Mouse (Mus musculus) limb, embryonic 13.5 days (tissue): ENCODE measurements around the gene Epdr1. TPM values are rescaled to one million over a fixed set of nuclear protein-coding genes. Genes with fewer than 3 reads are reported as not detected.
"Not testable (repeated sequence)": the region's sequence is repeated elsewhere in the genome, so short reads cannot be mapped to it uniquely, and the experiment has no call there.

ENCODE experiments used
- ATAC-seq: fragments of 200-750 bp; cut with Nextera tagmentation; 2 replicates; pipeline ENCODE4 v1.8.0; 2017; ENCODE audit warnings: low read depth, moderate number of reproducible peaks, moderate TSS enrichment; ENCODE audit not compliant: low FRiP score
- H3K27ac ChIP-seq: fragments of 300-500 bp; sonication (generic); 2 replicates; pipeline ENCODE4 v1.5.1; 2015; ENCODE audit warnings: inconsistent platforms, mild to moderate bottlenecking, moderate library complexity
- H3K27me3 ChIP-seq: fragments of 300-500 bp; sonication (generic); 2 replicates; pipeline ENCODE4 v1.6.1; 2015; ENCODE audit warnings: mild to moderate bottlenecking, inconsistent platforms
- H3K36me3 ChIP-seq: fragments of 300-500 bp; sonication (generic); 2 replicates; pipeline ENCODE4 v1.6.1; 2015; ENCODE audit warnings: inconsistent platforms, mild to moderate bottlenecking, moderate library complexity
- H3K4me1 ChIP-seq: fragments of 300-500 bp; sonication (generic); 2 replicates; pipeline ENCODE4 v1.6.1; 2015; ENCODE audit warnings: inconsistent platforms
- H3K4me2 ChIP-seq: fragments of 300-500 bp; sonication (generic); replicated peaks from 2 replicates; pipeline ENCODE4 v1.6.1; 2015; ENCODE audit warnings: inconsistent platforms, mild to moderate bottlenecking, moderate library complexity
- H3K4me3 ChIP-seq: fragments of 300-500 bp; sonication (generic); 2 replicates; pipeline ENCODE4 v1.5.1; 2015; ENCODE audit warnings: moderate library complexity, mild to moderate bottlenecking, inconsistent platforms
- H3K9ac ChIP-seq: fragments of 300-500 bp; sonication (generic); 2 replicates; pipeline ENCODE4 v1.6.1; 2015; ENCODE audit warnings: mild to moderate bottlenecking, inconsistent platforms
- H3K9me3 ChIP-seq: fragments of 300-500 bp; sonication (generic); 2 replicates; pipeline ENCODE4 v1.6.1; 2016; ENCODE audit warnings: inconsistent platforms
- WGBS: fragments of 180-500 bp; shearing (Covaris S2); methylation state at CpG from one replicate; pipeline ENCODE4 v1.1.7; 2015; 5-methylcytosine and 5-hydroxymethylcytosine counted together
- polyA plus RNA-seq: library from polyadenylated mRNA; unstranded; fragments of >200 nt; fragmentation: Nextera tagmentation; extraction: Ambion mirVana; gene quantifications from 2 replicates; pipeline ENCODE4 v1.2.1, GENCODE M21; 2015

Gene Epdr1
- polyA plus RNA-seq, 1 experiment from 2014 or later = 13.6 TPM

DNA sequence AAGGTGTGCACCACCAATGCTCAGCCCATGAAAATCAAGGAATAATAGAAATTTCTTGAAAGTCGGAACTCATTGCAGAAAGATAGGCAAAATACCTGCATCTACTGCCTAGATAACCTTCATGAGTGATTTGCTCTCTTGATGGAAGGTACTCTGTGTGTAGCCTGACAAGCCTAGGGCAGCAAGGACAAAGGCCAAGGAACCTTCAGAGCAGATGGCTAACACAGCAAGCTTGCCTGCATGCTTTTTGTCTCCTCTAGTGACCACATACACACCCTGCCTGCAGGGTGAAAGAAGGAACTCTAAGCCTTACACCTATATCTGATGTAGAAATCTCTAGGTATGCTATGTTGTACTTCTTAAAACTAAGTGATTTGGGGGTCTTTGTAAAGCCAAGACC is 24.6 kb downstream of the Epdr1 start:
- Histone ChIP-seq H3K4me1 (no peaks in the 10 kb centered on the region), H3K4me2 (no peak overlapping the region), H3K27ac (no peak overlapping the region), H3K36me3 (no peaks in the 10 kb centered on the region), H3K9ac (no peak overlapping the region), H3K9me3 (no peaks in the 10 kb centered on the region), H3K4me3 (no peak overlapping the region), H3K27me3 (no peaks in the 10 kb centered on the region)
- 96% methylated on average over 1 of the region's 1 CpGs for WGBS
- ATAC-seq = no peak

DNA sequence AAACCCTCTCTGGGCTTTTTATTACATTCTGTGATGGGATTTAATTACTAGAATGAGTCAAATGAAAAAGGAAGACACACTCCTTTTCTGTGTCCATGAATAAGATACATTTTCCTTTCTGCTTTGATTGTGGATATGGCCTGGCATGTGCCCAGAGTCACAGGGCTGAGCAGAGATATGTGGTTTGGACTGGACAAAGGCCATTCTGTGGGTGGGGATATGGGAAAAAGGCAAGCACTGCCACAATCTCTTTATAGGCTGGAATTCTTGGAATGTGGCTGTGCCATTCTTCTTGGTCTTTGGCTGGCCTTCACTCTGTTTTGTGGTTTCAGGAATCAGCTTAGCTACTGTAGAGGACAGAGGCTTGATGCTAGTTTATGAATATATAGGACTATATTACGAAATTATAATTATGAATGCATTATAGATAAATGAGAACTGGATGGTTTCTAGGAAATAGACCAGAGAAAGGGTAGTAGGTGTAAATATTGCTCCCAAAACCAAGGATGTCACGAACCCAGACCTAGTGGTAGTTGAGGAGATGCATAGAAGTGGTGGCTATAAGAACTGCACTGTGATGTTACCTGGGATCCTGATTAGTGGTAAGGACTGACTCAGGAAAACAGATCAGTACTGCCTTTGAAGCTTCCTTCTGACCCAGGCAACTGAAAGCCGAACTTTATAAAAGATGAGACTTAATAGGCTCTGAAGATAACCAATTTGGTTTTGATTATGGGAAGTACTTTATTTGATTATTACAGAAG is 28.5 kb downstream of the Epdr1 start:
- H3K4me1 ChIP-seq = no peaks in the 10 kb centered on the region
- no peak overlapping the region for H3K9ac ChIP-seq
- H3K4me3 ChIP-seq = no peak overlapping the region
- H3K9me3 ChIP-seq = no peaks in the 10 kb centered on the region
- WGBS = 80% methylated on average over 3 of the region's 3 CpGs
- H3K27ac ChIP-seq = no peak overlapping the region
- H3K27me3 ChIP-seq = no peaks in the 10 kb centered on the region
- ATAC-seq = no peak
- H3K4me2 ChIP-seq = no peak overlapping the region
- no peaks in the 10 kb centered on the region for H3K36me3 ChIP-seq

GRCm38 (mm10) chr13:19575947-19576346 is 43.8 kb downstream of the Epdr1 start:
- H3K4me3 ChIP-seq = no peak overlapping the region

DNA sequence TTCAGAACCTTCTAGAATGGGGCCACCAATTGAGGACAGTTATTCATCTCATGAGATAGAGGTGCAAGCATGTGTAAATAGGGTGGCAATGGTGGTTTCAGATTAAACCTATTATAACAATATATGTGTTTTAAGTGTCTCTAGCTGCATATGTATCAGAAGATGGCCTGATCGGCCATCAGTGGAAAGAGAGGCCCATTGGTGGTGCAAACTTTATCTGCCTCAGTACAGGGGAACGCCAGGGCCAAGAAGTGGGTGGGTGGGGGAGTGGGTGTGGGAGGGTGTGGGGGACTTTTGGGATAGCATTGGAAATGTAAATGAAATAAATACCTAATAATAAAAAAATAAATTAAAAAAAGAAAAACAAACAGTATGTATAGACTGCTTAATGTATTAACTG is 45.0 kb downstream of the Epdr1 start:
- not testable (repeated sequence) for H3K9ac ChIP-seq, ATAC-seq, H3K4me3 ChIP-seq, H3K36me3 ChIP-seq, H3K27me3 ChIP-seq, H3K4me2 ChIP-seq, H3K27ac ChIP-seq, H3K4me1 ChIP-seq, H3K9me3 ChIP-seq
- 84% methylated on average over 2 of the region's 2 CpGs for WGBS

More at GRCm38 (mm10) chr13:19575947-19576346, 43.8 kb downstream of the Epdr1 start:
- Histone ChIP-seq H3K9me3 (no peaks in the 10 kb centered on the region), H3K4me2 (no peak overlapping the region), H3K4me1 (no peaks in the 10 kb centered on the region), H3K36me3 (no peaks in the 10 kb centered on the region), H3K27me3 (no peaks in the 10 kb centered on the region), H3K9ac (no peak overlapping the region), H3K27ac (no peak overlapping the region)
- ATAC-seq = no peak
- 90% methylated on average over 3 of the region's 3 CpGs for WGBS

DNA sequence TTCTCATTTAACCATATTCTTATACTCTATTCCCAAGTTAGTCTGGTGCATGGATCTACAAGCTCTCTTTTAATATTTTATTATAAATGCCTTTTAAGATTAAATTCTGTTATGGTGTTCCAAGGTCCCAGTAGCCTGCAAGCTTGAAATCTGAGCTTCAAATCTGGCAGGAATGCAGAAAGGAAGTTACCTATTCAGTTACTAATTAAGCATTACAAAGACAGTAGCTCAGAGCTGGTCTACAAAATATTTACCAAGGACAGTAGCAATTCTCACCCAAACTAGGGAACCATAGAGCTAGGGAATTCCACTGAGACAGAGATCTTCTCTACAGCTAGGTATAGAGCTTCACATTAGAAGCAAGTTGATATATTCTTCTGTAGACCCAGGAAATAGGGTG is 49.6 kb downstream of the Epdr1 start:
- not testable (repeated sequence) for H3K4me2 ChIP-seq, H3K36me3 ChIP-seq, ATAC-seq, H3K9ac ChIP-seq, H3K4me3 ChIP-seq, H3K9me3 ChIP-seq, H3K27ac ChIP-seq, H3K27me3 ChIP-seq, H3K4me1 ChIP-seq

- no peak for ATAC-seq
- no peaks in the 10 kb centered on the region for H3K36me3 ChIP-seq
- WGBS = 86% methylated on average over 1 of the region's 1 CpGs
These were observed 57.2 kb downstream of the Epdr1 start for GRCm38 (mm10) chr13:19562510-19562909.

GRCm38 (mm10) chr13:19555391-19555790 is 64.3 kb downstream of the Epdr1 start:
- no peaks in the 10 kb centered on the region for H3K27me3 ChIP-seq
- no peak overlapping the region for H3K9ac ChIP-seq
- no peaks in the 10 kb centered on the region for H3K9me3 ChIP-seq
- H3K4me2 ChIP-seq = no peak overlapping the region
- WGBS = 70% methylated on average over 4 of the region's 4 CpGs
- H3K27ac ChIP-seq = no peak overlapping the region
- no peaks in the 10 kb centered on the region for H3K4me1 ChIP-seq
- H3K4me3 ChIP-seq = no peak overlapping the region
- H3K36me3 ChIP-seq = no peaks in the 10 kb centered on the region
- ATAC-seq = no peak

More at GRCm38 (mm10) chr13:19562510-19562909, 57.2 kb downstream of the Epdr1 start:
- Histone ChIP-seq H3K4me2 (no peak overlapping the region), H3K9ac (no peak overlapping the region), H3K27ac (no peak overlapping the region), H3K4me1 (no peaks in the 10 kb centered on the region), H3K27me3 (no peaks in the 10 kb centered on the region), H3K4me3 (no peak overlapping the region), H3K9me3 (no peaks in the 10 kb centered on the region)

Other genes starting within 250 kb of the Epdr1 start
- 98.3 and 101 TPM in 2 replicates for gene Stard3nl, start 224.1 kb downstream of the Epdr1 start, polyA plus RNA-seq
- gene Sfrp4, start 3.2 kb upstream of the Epdr1 start, polyA plus RNA-seq = 1.1 and 1.3 TPM in 2 replicates
- gene Nme8, start 77.9 kb upstream of the Epdr1 start, polyA plus RNA-seq = not detected in 2 replicates
- gene Gpr141, start 204.3 kb upstream of the Epdr1 start, polyA plus RNA-seq = 0.20 and 0.24 TPM in 2 replicates